Mouse (Mus musculus) embryonic facial prominence, embryonic 12.5 days (tissue): ENCODE results near the gene Dennd2a. TPM values are rescaled to one million over a fixed set of nuclear protein-coding genes. Genes with fewer than 3 reads are reported as not detected.

ENCODE experiments used
- ATAC-seq: fragments of 200-750 bp; cut with Nextera tagmentation; 2 replicates; pipeline ENCODE4 v1.8.0; 2017; ENCODE audit not compliant: insufficient number of reproducible peaks, insufficient read depth, low FRiP score, low TSS enrichment
- H3K27ac ChIP-seq: fragments of 300-500 bp; sonication (generic); 2 replicates; pipeline ENCODE4 v1.5.1; 2016; ENCODE audit warnings: mild to moderate bottlenecking
- H3K27me3 ChIP-seq: fragments of 300-500 bp; sonication (generic); 2 replicates; pipeline ENCODE4 v1.6.1; 2016; ENCODE audit warnings: mild to moderate bottlenecking, moderate library complexity
- H3K36me3 ChIP-seq: fragments of 300-500 bp; sonication (generic); 2 replicates; pipeline ENCODE4 v1.6.1; 2016; ENCODE audit warnings: mild to moderate bottlenecking
- H3K4me1 ChIP-seq: fragments of 300-500 bp; sonication (generic); 2 replicates; pipeline ENCODE4 v1.6.1; 2016
- H3K4me2 ChIP-seq: fragments of 300-500 bp; sonication (generic); replicated peaks from 2 replicates; pipeline ENCODE4 v1.6.1; 2016; ENCODE audit warnings: mild to moderate bottlenecking, moderate library complexity
- H3K4me3 ChIP-seq: fragments of 300-500 bp; sonication (generic); 2 replicates; pipeline ENCODE4 v1.5.1; 2016; ENCODE audit warnings: mild to moderate bottlenecking
- H3K9ac ChIP-seq: fragments of 300-500 bp; sonication (generic); 2 replicates; pipeline ENCODE4 v1.6.1; 2016; ENCODE audit warnings: mild to moderate bottlenecking, moderate library complexity
- H3K9me3 ChIP-seq: fragments of 300-500 bp; sonication (generic); 2 replicates; pipeline ENCODE4 v1.6.1; 2016; ENCODE audit warnings: mild to moderate bottlenecking, moderate library complexity
- WGBS: fragments of 180-500 bp; shearing (Covaris S2); methylation state at CpG from one replicate; pipeline ENCODE4 v1.1.7; 2016; 5-methylcytosine and 5-hydroxymethylcytosine counted together
- polyA plus RNA-seq: library from polyadenylated mRNA; unstranded; fragments of >200 nt; fragmentation: Nextera tagmentation; extraction: Ambion mirVana; gene quantifications from 2 replicates; pipeline ENCODE4 v1.2.1, GENCODE M21; 2016

Dennd2a gene
- polyA plus RNA-seq, 1 experiment from 2014 or later = 36.1 TPM

GRCm38 (mm10) chr6:39554888-39555647, 2.6 kb downstream of the Dennd2a start:
- Histone ChIP-seq H3K9me3 (no peaks in the 10 kb centered on the region), H3K27ac (no peak overlapping the region), H3K4me3 (no peak overlapping the region), H3K36me3 (peaks cover 4% of the 10 kb centered on the region), H3K4me2 (peak overlapping the region; percentile 74; the same call in 1 of the 2 replicates), H3K4me1 (peaks cover 35% of the 10 kb centered on the region), H3K27me3 (no peaks in the 10 kb centered on the region), H3K9ac (no peak overlapping the region)
- no peak for ATAC-seq
- 73% methylated on average over 12 of the region's 12 CpGs for WGBS

- Histone ChIP-seq H3K4me1 (peaks cover 30% of the 10 kb centered on the region), H3K9ac (no peak overlapping the region), H3K9me3 (no peaks in the 10 kb centered on the region), H3K36me3 (peaks cover 4% of the 10 kb centered on the region), H3K4me2 (no peak overlapping the region), H3K27ac (peak overlapping the region; percentile 30; the same call in 1 of the 2 replicates), H3K4me3 (no peak overlapping the region), H3K27me3 (no peaks in the 10 kb centered on the region)
- WGBS = 62% methylated on average over 8 of the region's 8 CpGs
- no peak for ATAC-seq
Observed at GRCm38 (mm10) chr6:39551981-39552636, 5.6 kb downstream of the Dennd2a start.

- no peak for ATAC-seq
- H3K9me3 ChIP-seq = no peaks in the 10 kb centered on the region
- H3K36me3 ChIP-seq = peaks cover 4% of the 10 kb centered on the region; the same call in 1 of the 2 replicates
- H3K27ac ChIP-seq = no peak overlapping the region
- peaks cover 28% of the 10 kb centered on the region for H3K4me1 ChIP-seq
- no peak overlapping the region for H3K9ac ChIP-seq
- H3K27me3 ChIP-seq = no peaks in the 10 kb centered on the region
- 82% methylated on average over 5 of the region's 5 CpGs for WGBS
- H3K4me2 ChIP-seq = no peak overlapping the region
- H3K4me3 ChIP-seq = no peak overlapping the region
Observed at GRCm38 (mm10) chr6:39548030-39548429, 9.6 kb downstream of the Dennd2a start.

GRCm38 (mm10) chr6:39545474-39545873, 12.2 kb downstream of the Dennd2a start:
- Histone ChIP-seq H3K36me3 (no peaks in the 10 kb centered on the region), H3K9ac (no peak overlapping the region), H3K9me3 (no peaks in the 10 kb centered on the region), H3K4me2 (no peak overlapping the region), H3K27ac (no peak overlapping the region), H3K27me3 (no peaks in the 10 kb centered on the region), H3K4me3 (no peak overlapping the region), H3K4me1 (peaks cover 36% of the 10 kb centered on the region)
- no peak for ATAC-seq
- 88% methylated on average over 7 of the region's 7 CpGs for WGBS

GRCm38 (mm10) chr6:39543769-39544420, 13.8 kb downstream of the Dennd2a start:
- H3K4me1 ChIP-seq = peaks cover 52% of the 10 kb centered on the region
- ATAC-seq = no peak
- WGBS = 30% methylated on average over 15 of the region's 15 CpGs

GRCm38 (mm10) chr6:39542631-39543597, 14.8 kb downstream of the Dennd2a start:
- Histone ChIP-seq H3K27ac (peak overlapping the region; percentile 91), H3K4me1 (peaks cover 61% of the 10 kb centered on the region), H3K36me3 (no peaks in the 10 kb centered on the region), H3K27me3 (no peaks in the 10 kb centered on the region), H3K4me3 (no peak overlapping the region), H3K9me3 (no peaks in the 10 kb centered on the region), H3K9ac (no peak overlapping the region), H3K4me2 (peak overlapping the region; percentile 16)
- ATAC-seq = peak; percentile 89
- 12% methylated on average over 15 of the region's 15 CpGs for WGBS

More at GRCm38 (mm10) chr6:39543769-39544420, 13.8 kb downstream of the Dennd2a start:
- H3K4me2 ChIP-seq = 0 out of 2 replicates have a peak overlapping the region, but pooled peaks have one; percentile 16
- no peaks in the 10 kb centered on the region for H3K9me3 ChIP-seq
- H3K4me3 ChIP-seq = no peak overlapping the region
- H3K27me3 ChIP-seq = no peaks in the 10 kb centered on the region
- H3K27ac ChIP-seq = peak overlapping the region; percentile 91
- H3K9ac ChIP-seq = no peak overlapping the region
- H3K36me3 ChIP-seq = no peaks in the 10 kb centered on the region

- H3K4me3 ChIP-seq = no peak overlapping the region
- H3K4me1 ChIP-seq = peaks cover 61% of the 10 kb centered on the region
- H3K9me3 ChIP-seq = no peaks in the 10 kb centered on the region
- 45% methylated on average over 2 of the region's 2 CpGs for WGBS
- H3K27ac ChIP-seq = peak overlapping the region; percentile 69; the same call in 1 of the 2 replicates
- H3K36me3 ChIP-seq = no peaks in the 10 kb centered on the region
- no peak for ATAC-seq
- no peak overlapping the region for H3K9ac ChIP-seq
- H3K4me2 ChIP-seq = no peak overlapping the region
- no peaks in the 10 kb centered on the region for H3K27me3 ChIP-seq
Observed at GRCm38 (mm10) chr6:39540563-39540962, 17.1 kb downstream of the Dennd2a start.

- Histone ChIP-seq H3K36me3 (no peaks in the 10 kb centered on the region), H3K9me3 (no peaks in the 10 kb centered on the region), H3K4me1 (peaks cover 56% of the 10 kb centered on the region), H3K9ac (no peak overlapping the region), H3K27me3 (no peaks in the 10 kb centered on the region), H3K4me2 (peak overlapping the region; percentile 26; the same call in 1 of the 2 replicates), H3K4me3 (no peak overlapping the region), H3K27ac (peak overlapping the region; percentile 69)
- 0 out of 2 replicates have a peak, but pooled peaks have one; percentile 31 for ATAC-seq
- 9% methylated on average over 7 of the region's 7 CpGs for WGBS
Observed at GRCm38 (mm10) chr6:39539679-39540155, 17.9 kb downstream of the Dennd2a start.

- peak overlapping the region; percentile 69; the same call in 1 of the 2 replicates for H3K27ac ChIP-seq
- H3K4me3 ChIP-seq = no peak overlapping the region
- no peak overlapping the region for H3K9ac ChIP-seq
- H3K9me3 ChIP-seq = peaks cover 3% of the 10 kb centered on the region; the same call in 1 of the 2 replicates
- WGBS = 49% methylated on average over 8 of the region's 8 CpGs
- ATAC-seq = no peak
- no peak overlapping the region for H3K4me2 ChIP-seq
- H3K27me3 ChIP-seq = no peaks in the 10 kb centered on the region
- 0 out of 2 replicates have a peak, but pooled peaks cover 4% of the 10 kb centered on the region for H3K36me3 ChIP-seq
- peaks cover 41% of the 10 kb centered on the region for H3K4me1 ChIP-seq
Observed at GRCm38 (mm10) chr6:39538227-39538626, 19.4 kb downstream of the Dennd2a start.

- Histone ChIP-seq H3K27ac (no peak overlapping the region), H3K9me3 (peaks cover 3% of the 10 kb centered on the region; the same call in 1 of the 2 replicates)
- WGBS = 96% methylated on average over 5 of the region's 5 CpGs
Observed at GRCm38 (mm10) chr6:39537276-39537675, 20.4 kb downstream of the Dennd2a start.

More at GRCm38 (mm10) chr6:39537276-39537675, 20.4 kb downstream of the Dennd2a start:
- no peak for ATAC-seq
- H3K27me3 ChIP-seq = no peaks in the 10 kb centered on the region
- peaks cover 31% of the 10 kb centered on the region for H3K4me1 ChIP-seq
- H3K4me2 ChIP-seq = no peak overlapping the region
- 0 out of 2 replicates have a peak, but pooled peaks cover 4% of the 10 kb centered on the region for H3K36me3 ChIP-seq
- no peak overlapping the region for H3K4me3 ChIP-seq
- H3K9ac ChIP-seq = no peak overlapping the region
